In genomic region chr13:112416410-112417162, GRCm38 (mm10) we compare ENCODE assay signal across 12 mouse cellular contexts. TPM values are rescaled to one million over a fixed set of nuclear protein-coding genes. Genes with fewer than 3 reads are reported as not detected.
DNase-seq lines count a peak whose midpoint lies in the region; ATAC-seq and TF ChIP-seq lines count a peak whose summit lies in the region.
"Had no signal": no experiment of that assay in that cellular context is flagged by ENCODE, and none has a peak within 500 bp of the region (broad histone marks: within the 10 kb centered on the region; RNA-seq: fewer than 3 reads in every experiment).

No protein-coding gene starts in this region.

- 30% methylated on average over 8 of the region's 8 CpGs for WGBS in heart, adult 2 months
- 13% methylated on average over 8 of the region's 8 CpGs for WGBS in neural tube, embryonic 11.5 days
- WGBS in intestine, embryonic 14.5 days = 10% methylated on average over 8 of the region's 8 CpGs
- 13% methylated on average over 8 of the region's 8 CpGs for WGBS in stomach, embryonic 16.5 days
- WGBS in forebrain, embryonic 15.5 days = 19% methylated on average over 8 of the region's 8 CpGs

- no peak for TF ChIP-seq CTCF in heart, adult 2 months (IDR thresholded peaks at IDR 0.05)

- H3K27ac ChIP-seq in heart, adult 2 months = peak overlapping the region; percentile 62
- no peak overlapping the region for H3K27ac ChIP-seq in neural tube, embryonic 11.5 days (ENCODE audit: low read depth, low read length)
- peak overlapping the region; percentile 67 for H3K27ac ChIP-seq in intestine, embryonic 14.5 days (ENCODE audit: low read depth)
- H3K27ac ChIP-seq in stomach, embryonic 16.5 days (ENCODE audit: low read length) = peak overlapping the region; percentile 66
- H3K27ac ChIP-seq in forebrain, embryonic 15.5 days (replicated peaks) = no peak overlapping the region
- H3K27ac ChIP-seq: midbrain, embryonic 13.5 days had no signal

- DNase-seq in heart, adult 2 months = no peak
- no peak for DNase-seq in heart, adult 9 months (ENCODE audit: low spot score in 2 of 2)
- peak; percentile 21 for DNase-seq in neural tube, embryonic 11.5 days (ENCODE audit: low spot score)
- DNase-seq in neural tube, embryonic 10.5 days (ENCODE audit: extremely low spot score, low spot score) = no peak
- DNase-seq in intestine, embryonic 14.5 days (ENCODE audit: low spot score) = no peak
- DNase-seq in T-cell, adult 2 months (ENCODE audit: low spot score) = no peak
- DNase-seq: cerebellum, adult 2 months had no signal

- ATAC-seq in neural tube, embryonic 11.5 days (ENCODE audit: insufficient read depth, low FRiP score, low TSS enrichment) = no peak
- no peak for ATAC-seq in intestine, embryonic 14.5 days (replicated peaks; ENCODE audit: low FRiP score, low TSS enrichment, low read depth)
- peak; percentile 25; the same call in 1 of the 2 replicates for ATAC-seq in stomach, embryonic 16.5 days (ENCODE audit: insufficient read depth, low FRiP score)
- no peak for ATAC-seq in forebrain, embryonic 15.5 days (replicated peaks)
- ATAC-seq: midbrain, embryonic 13.5 days had no signal

- H3K79me2 ChIP-seq in heart, adult 2 months (replicated peaks; ENCODE audit: control insufficient read depth, insufficient read depth, low read length) = no peaks in the 10 kb centered on the region

- TF ChIP-seq EP300 in heart, adult 2 months (IDR thresholded peaks at IDR 0.05; ENCODE audit: insufficient read depth, low read depth, low read length) = no peak

- intact Hi-C loops in heart, adult 2 months (cut with DNase I) = no loop called here

- H3K36me3 ChIP-seq in heart, adult 2 months (ENCODE audit: control insufficient read depth, insufficient read depth, low read length) = no peaks in the 10 kb centered on the region
- H3K36me3 ChIP-seq in neural tube, embryonic 11.5 days (ENCODE audit: control insufficient read depth, insufficient read depth, low read length) = no peaks in the 10 kb centered on the region
- H3K36me3 ChIP-seq in intestine, embryonic 14.5 days (ENCODE audit: control insufficient read depth, insufficient read depth, low read length) = no peaks in the 10 kb centered on the region
- H3K36me3 ChIP-seq in stomach, embryonic 16.5 days (ENCODE audit: control insufficient read depth, insufficient read depth, low read length) = no peaks in the 10 kb centered on the region
- H3K36me3 ChIP-seq in forebrain, embryonic 15.5 days = no peaks in the 10 kb centered on the region
- H3K36me3 ChIP-seq: G1E; hindbrain, embryonic 12.5 days; midbrain, embryonic 13.5 days had no signal

- no peak overlapping the region for H3K4me2 ChIP-seq in neural tube, embryonic 11.5 days (ENCODE audit: low read depth)
- peak overlapping the region; percentile 31 for H3K4me2 ChIP-seq in intestine, embryonic 14.5 days (ENCODE audit: low read length)
- H3K4me2 ChIP-seq in stomach, embryonic 16.5 days (ENCODE audit: low read depth, low read length) = peak overlapping the region; percentile 34
- no peak overlapping the region for H3K4me2 ChIP-seq in forebrain, embryonic 15.5 days (replicated peaks)
- H3K4me2 ChIP-seq: hindbrain, embryonic 12.5 days; midbrain, embryonic 13.5 days had no signal

- H3K4me1 ChIP-seq in heart, adult 2 months (ENCODE audit: control insufficient read depth, insufficient read depth, low read length) = peaks cover 5% of the 10 kb centered on the region; the same call in 1 of the 2 replicates
- no peaks in the 10 kb centered on the region for H3K4me1 ChIP-seq in neural tube, embryonic 11.5 days (ENCODE audit: control insufficient read depth, insufficient read depth, low read length)
- peaks cover 9% of the 10 kb centered on the region for H3K4me1 ChIP-seq in intestine, embryonic 14.5 days (replicated peaks; ENCODE audit: control insufficient read depth, insufficient read depth, low read length)
- H3K4me1 ChIP-seq in stomach, embryonic 16.5 days (ENCODE audit: control insufficient read depth, insufficient read depth, low read length) = peaks cover 9% of the 10 kb centered on the region
- H3K4me1 ChIP-seq in forebrain, embryonic 15.5 days = no peaks in the 10 kb centered on the region
- H3K4me1 ChIP-seq: hindbrain, embryonic 12.5 days; midbrain, embryonic 13.5 days had no signal

- no peak for TF ChIP-seq POLR2A in heart, adult 2 months (IDR thresholded peaks at IDR 0.05; ENCODE audit: insufficient read depth, low read depth, low read length)

- H3K4me3 ChIP-seq in heart, adult 2 months = no peak overlapping the region
- no peak overlapping the region for H3K4me3 ChIP-seq in neural tube, embryonic 11.5 days (ENCODE audit: low read depth, low read length)
- no peak overlapping the region for H3K4me3 ChIP-seq in intestine, embryonic 14.5 days (ENCODE audit: low read depth, low read length)
- no peak overlapping the region for H3K4me3 ChIP-seq in stomach, embryonic 16.5 days (replicated peaks; ENCODE audit: low read length)
- no peak overlapping the region for H3K4me3 ChIP-seq in forebrain, embryonic 15.5 days
- H3K4me3 ChIP-seq: hindbrain, embryonic 12.5 days; midbrain, embryonic 13.5 days had no signal

- no peaks in the 10 kb centered on the region for H3K9me3 ChIP-seq in neural tube, embryonic 11.5 days (ENCODE audit: control insufficient read depth, low read length)
- H3K9me3 ChIP-seq in intestine, embryonic 14.5 days (ENCODE audit: control insufficient read depth, low read length) = no peaks in the 10 kb centered on the region
- H3K9me3 ChIP-seq in stomach, embryonic 16.5 days (replicated peaks; ENCODE audit: control insufficient read depth, low read length) = no peaks in the 10 kb centered on the region
- H3K9me3 ChIP-seq in forebrain, embryonic 15.5 days = no peaks in the 10 kb centered on the region
- H3K9me3 ChIP-seq: G1E; hindbrain, embryonic 12.5 days; midbrain, embryonic 13.5 days had no signal

- no peaks in the 10 kb centered on the region for H3K27me3 ChIP-seq in heart, adult 2 months (ENCODE audit: control insufficient read depth, insufficient read depth, low read length)
- H3K27me3 ChIP-seq in neural tube, embryonic 11.5 days (ENCODE audit: control insufficient read depth, insufficient read depth, low read length) = no peaks in the 10 kb centered on the region
- no peaks in the 10 kb centered on the region for H3K27me3 ChIP-seq in intestine, embryonic 14.5 days (replicated peaks; ENCODE audit: control insufficient read depth, insufficient read depth, low read length)
- H3K27me3 ChIP-seq in stomach, embryonic 16.5 days (ENCODE audit: control insufficient read depth, insufficient read depth, low read length) = no peaks in the 10 kb centered on the region
- no peaks in the 10 kb centered on the region for H3K27me3 ChIP-seq in forebrain, embryonic 15.5 days
- H3K27me3 ChIP-seq: hindbrain, embryonic 12.5 days; midbrain, embryonic 13.5 days had no signal

- no peak overlapping the region for H3K9ac ChIP-seq in heart, adult 2 months (ENCODE audit: low read depth, low read length)
- H3K9ac ChIP-seq in neural tube, embryonic 11.5 days (ENCODE audit: low read length) = no peak overlapping the region
- H3K9ac ChIP-seq in intestine, embryonic 14.5 days (ENCODE audit: low read length) = no peak overlapping the region
- no peak overlapping the region; the same call in 1 of the 2 replicates for H3K9ac ChIP-seq in stomach, embryonic 16.5 days (ENCODE audit: low read length)
- H3K9ac ChIP-seq in forebrain, embryonic 15.5 days (replicated peaks) = no peak overlapping the region
- H3K9ac ChIP-seq: hindbrain, embryonic 12.5 days; midbrain, embryonic 13.5 days had no signal

RNA-seq across cellular contexts. Expression of gene Il6st, which starts 47.3 kb away (rescaled TPM):
- total RNA-seq in heart, adult 2 months (2021) = 100 to 1,000 TPM; 204 to 256 TPM
- polyA plus RNA-seq in heart, adult 2 months (2012; rRNA removed) = 39.0 and 62.8 TPM in 2 replicates
- 33.1 and 37.3 TPM in 2 replicates for polyA plus RNA-seq in neural tube, embryonic 11.5 days (2014; fragmentation: Nextera tagmentation; extraction: Ambion mirVana)
- 46.2 and 46.5 TPM in 2 replicates for polyA plus RNA-seq in intestine, embryonic 14.5 days (2014; fragmentation: Nextera tagmentation; extraction: Ambion mirVana)
- 51.8 and 53.4 TPM in 2 replicates for polyA plus RNA-seq in stomach, embryonic 16.5 days (2015; fragmentation: Nextera tagmentation; extraction: Ambion mirVana)
- polyA plus RNA-seq in forebrain, embryonic 15.5 days (2015; fragmentation: Nextera tagmentation; extraction: Ambion mirVana) = 11.3 and 15.1 TPM in 2 replicates

Comparison
In these comparisons a context has a peak if more than half of its experiments do, and no peak if none do; other contexts are left out.
1. H3K27ac ChIP-seq: peak in heart, adult 2 months (single experiment), intestine, embryonic 14.5 days (single experiment) and stomach, embryonic 16.5 days (single experiment); none in neural tube, embryonic 11.5 days (single experiment) and forebrain, embryonic 15.5 days (single experiment).
2. H3K4me2 ChIP-seq: peak in intestine, embryonic 14.5 days (single experiment) and stomach, embryonic 16.5 days (single experiment); none in neural tube, embryonic 11.5 days (single experiment) and forebrain, embryonic 15.5 days (single experiment).